37 mouse cellular contexts compared by ENCODE assay signal in genomic region chr4:58932541-58932940, GRCm38 (mm10). TPM values are rescaled to one million over a fixed set of nuclear protein-coding genes. Genes with fewer than 3 reads are reported as not detected.
"Had no signal": no experiment of that assay in that cellular context is flagged by ENCODE, and none has a peak within 500 bp of the region (broad histone marks: within the 10 kb centered on the region; RNA-seq: fewer than 3 reads in every experiment).

No protein-coding gene starts in this region.

- H3K4me1 ChIP-seq: hindbrain, embryonic 12.5 days had no signal

- ATAC-seq: hindbrain, embryonic 16.5 days; hindbrain, postnatal 0 days; inflammation-experienced regulatory T-cells, adult 6 months; intestine, embryonic 15.5 days; intestine, embryonic 16.5 days; intestine, postnatal 0 days had no signal

- H3K9ac ChIP-seq: heart, embryonic 12.5 days; heart, embryonic 13.5 days; heart, embryonic 15.5 days; hindbrain, embryonic 12.5 days; hindbrain, embryonic 13.5 days; hindbrain, embryonic 14.5 days; hindbrain, embryonic 15.5 days; intestine, embryonic 15.5 days; kidney, embryonic 15.5 days had no signal

- H3K27me3 ChIP-seq: heart, embryonic 12.5 days; heart, embryonic 13.5 days; heart, embryonic 15.5 days; hindbrain, embryonic 12.5 days; hindbrain, embryonic 13.5 days; hindbrain, embryonic 15.5 days; intestine, embryonic 15.5 days; kidney, embryonic 15.5 days had no signal

- H3K4me3 ChIP-seq: heart, embryonic 10.5 days; heart, embryonic 12.5 days; heart, embryonic 13.5 days; heart, embryonic 15.5 days; hindbrain, embryonic 10.5 days; hindbrain, embryonic 12.5 days; hindbrain, embryonic 13.5 days; hindbrain, embryonic 15.5 days; intestine, embryonic 15.5 days; kidney, embryonic 15.5 days; layer of hippocampus, adult 2 months had no signal

- H3K27ac ChIP-seq: heart, embryonic 10.5 days; heart, embryonic 13.5 days; heart, embryonic 15.5 days; hindbrain, embryonic 10.5 days; hindbrain, embryonic 12.5 days; hindbrain, embryonic 13.5 days; hindbrain, embryonic 14.5 days; hindbrain, embryonic 15.5 days; hindbrain, postnatal 0 days; intestine, embryonic 15.5 days; kidney, embryonic 15.5 days; kidney, postnatal 0 days; layer of hippocampus, adult 2 months had no signal

- DNase-seq: heart, postnatal 10 days; heart, postnatal 14 days; heart, postnatal 4 days; kidney, adult 11 months; kidney, adult 18-20 months; kidney, adult 2 months; kidney, adult 8-10 months; kidney, adult 9 months; kidney, postnatal 10 days; kidney, postnatal 14 days; kidney, postnatal 25 days; kidney, postnatal 36 days; kidney, postnatal 4 days; layer of hippocampus, adult 9-11 months; layer of hippocampus, postnatal 36 days had no signal

- H3K36me3 ChIP-seq: heart, embryonic 10.5 days; heart, embryonic 12.5 days; heart, embryonic 13.5 days; heart, embryonic 15.5 days; hindbrain, embryonic 10.5 days; hindbrain, embryonic 12.5 days; hindbrain, embryonic 13.5 days; hindbrain, embryonic 15.5 days; intestine, embryonic 15.5 days; kidney, embryonic 15.5 days had no signal

RNA-seq across cellular contexts. Expression of gene Zkscan16, which starts 10.9 kb away (rescaled TPM):
- total RNA-seq: heart, postnatal 14 days; heart, postnatal 25 days; heart, postnatal 36 days; hematopoietic stem cell, adult 5-6 weeks had no signal
- polyA plus RNA-seq: heart, embryonic 16.5 days; inflammation-experienced regulatory T-cells, adult 6 months had no signal
